Mouse (Mus musculus) lung, postnatal 10 days (tissue): Measurements from ENCODE around the gene Tmem132d.
A peak's percentile ranks its signal among the peaks of the same experiment; 100 is the strongest.

Experiments used
- DNase-seq: peaks from one replicate; pipeline ENCODE4 v3.0.0; 2021

Gene Tmem132d

GRCm38 (mm10) chr5:128204685-128205320 lies 228.1 kb downstream of the Tmem132d start:
- DNase-seq, result no peak

- peak; percentile 7 for DNase-seq
Observed at GRCm38 (mm10) chr5:128203879-128204581, 228.8 kb downstream of the Tmem132d start.

- DNase-seq, result no peak
Observed at GRCm38 (mm10) chr5:128194106-128194505, 238.8 kb downstream of the Tmem132d start.

- DNase-seq, result no peak
Observed at GRCm38 (mm10) chr5:128192485-128193055, 240.3 kb downstream of the Tmem132d start.

- no peak for DNase-seq
Observed at GRCm38 (mm10) chr5:128191710-128192109, 241.2 kb downstream of the Tmem132d start.

- DNase-seq, result no peak
Observed at GRCm38 (mm10) chr5:128190243-128190820, 242.5 kb downstream of the Tmem132d start.

- no peak for DNase-seq
Observed at GRCm38 (mm10) chr5:128176234-128176633, 256.6 kb downstream of the Tmem132d start.

- DNase-seq, result no peak
Observed at GRCm38 (mm10) chr5:128158901-128159675, 273.8 kb downstream of the Tmem132d start.

- no peak for DNase-seq
Observed at GRCm38 (mm10) chr5:128151461-128151860, 281.4 kb downstream of the Tmem132d start.

GRCm38 (mm10) chr5:128146901-128147645 lies 285.8 kb downstream of the Tmem132d start:
- DNase-seq, result peak; percentile 25

- DNase-seq, result no peak
Observed at GRCm38 (mm10) chr5:128144799-128145198, 288.1 kb downstream of the Tmem132d start.

- DNase-seq, result no peak
Observed at GRCm38 (mm10) chr5:128136818-128137217, 296.1 kb downstream of the Tmem132d start.

- DNase-seq, result peak; percentile 28
Observed at GRCm38 (mm10) chr5:128122656-128123055, 310.2 kb downstream of the Tmem132d start.

- no peak for DNase-seq
Observed at GRCm38 (mm10) chr5:128119171-128119570, 313.7 kb downstream of the Tmem132d start.

GRCm38 (mm10) chr5:128113107-128113506 lies 319.8 kb downstream of the Tmem132d start:
- DNase-seq, result no peak

- DNase-seq, result no peak
Observed at GRCm38 (mm10) chr5:128112518-128112917, 320.4 kb downstream of the Tmem132d start.

GRCm38 (mm10) chr5:128111664-128112063 lies 321.2 kb downstream of the Tmem132d start:
- no peak for DNase-seq

GRCm38 (mm10) chr5:128102556-128102955 lies 330.3 kb downstream of the Tmem132d start:
- DNase-seq, result no peak

- DNase-seq, result no peak
Observed at GRCm38 (mm10) chr5:128100331-128100730, 332.5 kb downstream of the Tmem132d start.

- DNase-seq, result no peak
Observed at GRCm38 (mm10) chr5:128099439-128099838, 333.4 kb downstream of the Tmem132d start.

GRCm38 (mm10) chr5:128090578-128090977 lies 342.3 kb downstream of the Tmem132d start:
- no peak for DNase-seq

- DNase-seq, result no peak
Observed at GRCm38 (mm10) chr5:128075456-128075855, 357.4 kb downstream of the Tmem132d start.
